Mouse (Mus musculus): ENCODE results near the gene Grwd1. TPM values are rescaled to one million over a fixed set of nuclear protein-coding genes. Genes with fewer than 3 reads are reported as not detected.

The Grwd1 gene
- polyA plus RNA-seq, 1 experiment from 2014 or later, result 84.8 TPM

DNA sequence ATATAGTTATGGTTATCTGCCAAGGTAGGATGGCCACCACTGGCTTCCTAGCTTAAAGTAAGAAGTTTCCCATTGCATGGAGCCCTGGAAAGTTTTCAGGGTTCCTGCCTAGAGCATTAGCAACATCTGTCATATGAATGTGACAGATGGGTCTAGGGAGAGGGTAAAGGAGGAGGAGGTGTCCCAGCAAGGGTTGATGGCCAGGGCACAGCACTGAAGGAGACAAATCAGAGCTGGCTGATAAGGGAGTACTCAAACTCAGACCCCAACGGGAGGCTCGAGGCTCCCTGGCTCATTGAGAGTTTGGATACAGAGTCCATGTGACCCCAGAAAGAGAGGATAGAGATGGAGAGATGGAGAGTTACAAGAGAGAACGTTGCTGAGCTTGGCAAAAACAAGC, 19.9 kb upstream of the Grwd1 start:
- H3K9me3 ChIP-seq (ENCODE audit: control insufficient read depth, low read length), result no peaks in the 10 kb centered on the region
- DNase-seq (ENCODE audit: low spot score), result no peak
- no peaks in the 10 kb centered on the region for H3K36me3 ChIP-seq (ENCODE audit: control insufficient read depth, insufficient read depth, low read length)
- no peaks in the 10 kb centered on the region for H3K27me3 ChIP-seq (ENCODE audit: control insufficient read depth, insufficient read depth, low read length)
- no peak overlapping the region for H3K27ac ChIP-seq (ENCODE audit: low read depth, low read length)
- no peak for ATAC-seq (replicated peaks; ENCODE audit: low FRiP score)
- H3K4me1 ChIP-seq (replicated peaks; ENCODE audit: control insufficient read depth, insufficient read depth, low read length), result 0 out of 2 replicates have a peak, but pooled peaks cover 4% of the 10 kb centered on the region
- H3K4me3 ChIP-seq (ENCODE audit: low read depth, low read length), result no peak overlapping the region
- WGBS, result 79% methylated on average over 3 of the region's 3 CpGs
- H3K4me2 ChIP-seq (ENCODE audit: low read depth, low read length, severe bottlenecking), result no peak overlapping the region
- H3K9ac ChIP-seq (ENCODE audit: low read length), result no peak overlapping the region

DNA sequence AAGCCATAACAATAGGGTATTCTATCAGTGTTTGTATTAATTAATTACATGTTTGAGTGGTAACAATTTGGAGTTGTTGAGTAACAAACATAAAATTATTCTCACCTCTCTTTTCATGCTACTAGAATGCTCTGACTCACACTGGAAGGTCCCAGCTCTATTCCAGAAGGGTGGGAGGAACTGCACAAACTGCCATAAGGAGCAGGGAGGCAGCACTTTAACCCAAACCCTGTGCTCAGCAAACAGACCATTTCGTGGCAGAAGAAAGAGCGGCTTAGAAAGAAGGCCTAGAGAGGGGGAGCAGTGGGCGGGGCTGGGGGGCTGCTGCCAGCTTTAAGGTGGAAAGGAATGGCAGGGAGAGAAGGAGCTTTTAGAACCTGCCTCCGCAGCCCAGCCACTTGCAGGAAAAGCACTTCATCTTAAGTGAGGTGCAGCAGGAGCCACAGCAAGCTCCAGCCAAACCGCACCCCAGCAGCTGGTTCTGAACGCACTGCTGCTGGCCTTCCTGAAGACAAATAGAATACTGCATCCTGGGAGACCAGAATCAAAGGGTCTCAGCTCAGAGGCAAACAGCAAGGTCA, 17.8 kb upstream of the Grwd1 start:
- 0 out of 2 replicates have a peak, but pooled peaks cover 4% of the 10 kb centered on the region for H3K4me1 ChIP-seq (replicated peaks; ENCODE audit: control insufficient read depth, insufficient read depth, low read length)
- no peak for ATAC-seq (replicated peaks; ENCODE audit: low FRiP score)
- no peak overlapping the region for H3K27ac ChIP-seq (ENCODE audit: low read depth, low read length)
- H3K9ac ChIP-seq (ENCODE audit: low read length), result 0 out of 2 replicates have a peak overlapping the region, but pooled peaks have one; percentile 12
- H3K27me3 ChIP-seq (ENCODE audit: control insufficient read depth, insufficient read depth, low read length), result no peaks in the 10 kb centered on the region
- no peaks in the 10 kb centered on the region for H3K9me3 ChIP-seq (ENCODE audit: control insufficient read depth, low read length)
- no peak for DNase-seq (ENCODE audit: low spot score)
- H3K36me3 ChIP-seq (ENCODE audit: control insufficient read depth, insufficient read depth, low read length), result no peaks in the 10 kb centered on the region
- H3K4me3 ChIP-seq (ENCODE audit: low read depth, low read length), result no peak overlapping the region
- no peak overlapping the region for H3K4me2 ChIP-seq (ENCODE audit: low read depth, low read length, severe bottlenecking)
- 10% methylated on average over 6 of the region's 6 CpGs for WGBS

DNA sequence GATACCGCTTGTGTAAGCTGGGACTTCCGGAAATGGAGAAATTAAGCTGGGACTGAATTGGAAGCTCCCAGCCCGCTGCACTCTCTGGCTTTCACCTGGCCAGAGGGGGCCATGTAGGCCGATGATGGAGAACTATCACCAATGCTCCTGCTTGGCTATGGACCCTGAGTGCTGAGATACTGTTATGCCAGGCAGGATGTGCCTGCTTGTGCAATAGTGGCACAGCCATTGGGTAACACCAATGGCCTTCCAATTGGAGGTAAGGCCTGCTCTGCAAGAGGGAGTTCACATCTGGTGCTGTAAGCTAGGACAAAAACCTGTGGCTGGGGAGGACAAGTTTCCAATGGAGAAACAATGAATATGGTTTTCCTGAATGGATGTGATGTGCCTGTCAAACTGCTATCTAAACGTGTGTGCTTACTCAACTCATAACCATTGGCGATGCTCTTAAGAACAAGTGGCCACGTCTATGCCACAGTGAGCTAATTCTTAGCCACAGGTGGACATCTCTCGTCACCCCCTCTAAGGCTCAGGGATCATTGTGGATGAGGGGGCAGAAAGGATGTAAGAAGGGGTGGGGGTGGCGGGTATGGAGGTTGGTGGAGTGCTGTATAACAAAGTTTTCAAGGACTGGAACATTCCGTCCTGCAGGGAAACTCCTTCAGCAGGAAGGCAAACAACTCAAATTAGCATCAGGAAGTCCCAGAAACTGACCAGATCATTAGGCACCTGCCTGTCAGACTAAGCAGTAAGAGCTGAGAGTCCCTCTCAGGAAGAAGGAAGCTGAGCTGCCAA, 12.4 kb upstream of the Grwd1 start:
- ATAC-seq (replicated peaks; ENCODE audit: low FRiP score) (no peak), DNase-seq (ENCODE audit: low spot score) (no peak)
- no peak overlapping the region for H3K4me2 ChIP-seq (ENCODE audit: low read depth, low read length, severe bottlenecking)

DNA sequence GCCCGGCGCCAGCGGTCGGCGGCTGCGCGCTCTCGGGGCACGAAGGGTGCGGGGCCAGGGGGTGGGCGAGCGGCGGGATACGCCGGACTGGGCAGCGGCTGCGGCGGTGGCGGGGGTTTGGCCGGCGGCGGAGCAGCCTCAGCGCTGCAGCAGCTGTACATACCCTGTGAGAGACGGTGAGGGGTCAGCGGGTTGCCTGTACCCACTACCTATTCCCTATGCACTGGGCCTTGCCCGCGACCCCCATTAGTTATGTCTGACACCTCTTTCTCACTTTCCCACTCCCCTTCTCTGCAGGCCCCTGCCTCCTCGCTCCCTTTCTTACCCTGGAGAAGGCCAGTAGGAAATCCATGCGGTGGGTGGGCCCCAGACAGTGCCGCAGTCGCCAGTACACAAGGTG, 3.2 kb upstream of the Grwd1 start:
- ATAC-seq (replicated peaks; ENCODE audit: low FRiP score) (no peak), DNase-seq (ENCODE audit: low spot score) (no peak)
- Histone ChIP-seq H3K9me3 (ENCODE audit: control insufficient read depth, low read length) (no peaks in the 10 kb centered on the region), H3K9ac (ENCODE audit: low read length) (no peak overlapping the region), H3K27me3 (ENCODE audit: control insufficient read depth, insufficient read depth, low read length) (peaks cover 44% of the 10 kb centered on the region), H3K27ac (ENCODE audit: low read depth, low read length) (no peak overlapping the region), H3K36me3 (ENCODE audit: control insufficient read depth, insufficient read depth, low read length) (no peaks in the 10 kb centered on the region), H3K4me3 (ENCODE audit: low read depth, low read length) (peak overlapping the region; percentile 24), H3K4me2 (ENCODE audit: low read depth, low read length, severe bottlenecking) (peak overlapping the region; percentile 37), H3K4me1 (replicated peaks; ENCODE audit: control insufficient read depth, insufficient read depth, low read length) (peaks cover 14% of the 10 kb centered on the region)
- 5% methylated on average over 22 of the region's 31 CpGs for WGBS

More for the DNA sequence above, 12.4 kb upstream of the Grwd1 start:
- 87% methylated on average over 10 of the region's 10 CpGs for WGBS
- Histone ChIP-seq H3K27me3 (ENCODE audit: control insufficient read depth, insufficient read depth, low read length) (no peaks in the 10 kb centered on the region), H3K36me3 (ENCODE audit: control insufficient read depth, insufficient read depth, low read length) (no peaks in the 10 kb centered on the region), H3K27ac (ENCODE audit: low read depth, low read length) (no peak overlapping the region), H3K9ac (ENCODE audit: low read length) (no peak overlapping the region), H3K4me1 (replicated peaks; ENCODE audit: control insufficient read depth, insufficient read depth, low read length) (no peaks in the 10 kb centered on the region), H3K9me3 (ENCODE audit: control insufficient read depth, low read length) (no peaks in the 10 kb centered on the region), H3K4me3 (ENCODE audit: low read depth, low read length) (no peak overlapping the region)

DNA sequence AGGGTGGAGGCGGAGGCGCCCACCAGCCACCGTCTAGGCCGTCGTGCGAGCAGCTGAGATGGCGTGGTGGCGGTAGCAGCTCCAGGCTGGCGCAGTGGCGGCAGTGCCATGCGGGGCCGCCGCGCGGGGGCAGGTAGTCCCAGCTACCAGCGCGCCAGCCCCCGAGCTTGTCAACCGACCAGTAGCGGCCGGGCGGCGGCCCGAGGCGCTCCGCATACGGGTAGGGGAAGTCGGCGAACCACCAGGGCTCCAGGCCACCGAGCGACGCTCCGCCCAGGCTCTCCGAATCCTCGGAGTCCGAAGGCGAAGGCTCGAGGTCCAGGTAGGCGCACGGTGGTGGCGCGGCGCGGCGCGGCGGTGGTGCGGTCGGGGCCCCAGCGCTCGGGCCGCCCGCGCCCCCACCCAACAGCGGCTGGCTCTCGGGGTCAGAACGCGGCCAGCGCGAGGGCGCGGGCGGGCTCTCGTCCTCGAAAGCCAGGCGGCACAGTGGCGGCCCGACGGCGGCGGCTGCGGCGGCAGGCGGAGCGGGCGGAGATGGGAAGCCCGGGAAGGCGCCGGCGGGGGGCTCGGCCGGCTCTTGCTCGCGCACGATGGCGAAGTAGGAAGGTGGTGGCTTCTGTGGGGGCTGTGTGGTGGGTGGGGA, 2.5 kb upstream of the Grwd1 start:
- Histone ChIP-seq H3K4me3 (ENCODE audit: low read depth, low read length) (peak overlapping the region; percentile 24), H3K36me3 (ENCODE audit: control insufficient read depth, insufficient read depth, low read length) (no peaks in the 10 kb centered on the region), H3K9me3 (ENCODE audit: control insufficient read depth, low read length) (no peaks in the 10 kb centered on the region), H3K4me2 (ENCODE audit: low read depth, low read length, severe bottlenecking) (peak overlapping the region; percentile 37), H3K4me1 (replicated peaks; ENCODE audit: control insufficient read depth, insufficient read depth, low read length) (peaks cover 14% of the 10 kb centered on the region), H3K9ac (ENCODE audit: low read length) (no peak overlapping the region), H3K27ac (ENCODE audit: low read depth, low read length) (no peak overlapping the region), H3K27me3 (ENCODE audit: control insufficient read depth, insufficient read depth, low read length) (peaks cover 44% of the 10 kb centered on the region)
- peak; percentile 67 for DNase-seq (ENCODE audit: low spot score)
- under 1% methylated on average over 63 of the region's 86 CpGs for WGBS
- no peak for ATAC-seq (replicated peaks; ENCODE audit: low FRiP score)

DNA sequence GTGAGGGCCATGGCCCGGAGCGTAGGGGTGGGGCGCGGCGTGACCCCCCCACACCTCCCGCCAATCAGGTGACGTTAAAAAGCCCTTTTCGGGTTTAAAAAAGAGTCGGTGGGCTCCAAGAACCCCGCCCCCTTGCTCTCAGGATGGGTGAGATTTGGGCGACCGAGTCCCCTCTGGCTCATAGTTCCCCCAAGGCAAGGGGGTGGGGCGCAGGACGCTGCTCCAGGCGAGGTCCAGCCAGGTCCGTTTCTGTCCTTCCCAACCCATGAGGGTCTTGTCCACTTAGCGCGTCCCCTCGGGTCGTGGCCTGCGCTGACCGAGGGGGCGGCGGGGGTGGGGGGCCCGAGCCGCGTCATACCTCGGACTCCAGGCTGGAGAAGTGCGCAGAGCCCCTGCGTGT, 1.7 kb upstream of the Grwd1 start:
- DNase-seq (ENCODE audit: low spot score) (no peak), ATAC-seq (replicated peaks; ENCODE audit: low FRiP score) (no peak)
- Histone ChIP-seq H3K4me3 (ENCODE audit: low read depth, low read length) (peak overlapping the region; percentile 24; the same call in 1 of the 2 replicates), H3K9me3 (ENCODE audit: control insufficient read depth, low read length) (no peaks in the 10 kb centered on the region), H3K27ac (ENCODE audit: low read depth, low read length) (no peak overlapping the region), H3K9ac (ENCODE audit: low read length) (no peak overlapping the region), H3K27me3 (ENCODE audit: control insufficient read depth, insufficient read depth, low read length) (peaks cover 44% of the 10 kb centered on the region), H3K4me2 (ENCODE audit: low read depth, low read length, severe bottlenecking) (no peak overlapping the region; the same call in 1 of the 2 replicates), H3K36me3 (ENCODE audit: control insufficient read depth, insufficient read depth, low read length) (peaks cover 5% of the 10 kb centered on the region), H3K4me1 (replicated peaks; ENCODE audit: control insufficient read depth, insufficient read depth, low read length) (peaks cover 14% of the 10 kb centered on the region)
- 8% methylated on average over 30 of the region's 30 CpGs for WGBS

DNA sequence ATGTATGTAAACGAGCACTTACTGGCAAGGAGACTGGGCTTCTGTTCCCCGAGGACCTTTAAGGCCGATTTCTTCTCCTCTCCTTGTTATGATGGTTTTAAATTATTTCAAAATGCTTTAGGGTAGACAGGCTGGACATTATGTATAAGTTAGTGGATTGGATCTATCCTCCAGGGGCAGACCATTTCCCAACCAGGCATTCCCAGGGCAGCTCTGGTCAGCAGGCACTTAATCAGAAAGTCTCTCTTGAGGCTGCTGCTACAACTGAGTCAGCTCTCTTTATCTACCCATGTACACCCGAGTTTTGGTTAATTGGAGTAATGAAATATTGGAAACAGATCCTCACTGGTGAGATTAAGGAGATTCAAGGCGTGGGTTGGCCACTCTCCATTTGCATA, 383 bp upstream of the Grwd1 start:
- ATAC-seq (replicated peaks; ENCODE audit: low FRiP score) (peak; percentile 12; the same call in 1 of the 2 replicates), DNase-seq (ENCODE audit: low spot score) (no peak)
- peak overlapping the region; percentile 68 for H3K9ac ChIP-seq (ENCODE audit: low read length)
- no peak overlapping the region for H3K27ac ChIP-seq (ENCODE audit: low read depth, low read length)
- H3K9me3 ChIP-seq (ENCODE audit: control insufficient read depth, low read length), result no peaks in the 10 kb centered on the region
- peak overlapping the region; percentile 87; the same call in 1 of the 2 replicates for H3K4me2 ChIP-seq (ENCODE audit: low read depth, low read length, severe bottlenecking)
- WGBS, result 25% methylated on average over 5 of the region's 5 CpGs
- H3K4me3 ChIP-seq (ENCODE audit: low read depth, low read length), result peak overlapping the region; percentile 79
- H3K36me3 ChIP-seq (ENCODE audit: control insufficient read depth, insufficient read depth, low read length), result peaks cover 14% of the 10 kb centered on the region
- peaks cover 44% of the 10 kb centered on the region for H3K27me3 ChIP-seq (ENCODE audit: control insufficient read depth, insufficient read depth, low read length)
- peaks cover 14% of the 10 kb centered on the region for H3K4me1 ChIP-seq (replicated peaks; ENCODE audit: control insufficient read depth, insufficient read depth, low read length)

DNA sequence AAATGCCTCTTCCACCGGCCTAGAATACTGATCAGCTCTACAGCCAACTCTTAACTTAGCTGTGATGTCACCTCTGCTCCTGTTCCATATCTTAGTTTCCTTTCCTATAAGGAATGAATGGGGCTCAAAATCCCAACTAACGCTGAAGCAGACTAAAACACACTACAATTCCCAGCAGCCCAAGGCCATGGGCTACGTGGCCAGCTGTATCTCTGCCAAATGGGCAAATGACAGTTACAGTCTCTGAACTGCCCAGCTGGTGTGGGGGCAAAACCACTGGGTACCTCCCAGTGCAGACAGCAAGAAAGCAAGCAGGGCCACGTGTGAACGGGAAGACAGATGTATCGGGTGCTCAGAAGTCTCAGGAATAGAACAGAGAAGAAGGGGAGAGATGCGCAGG, 4.1 kb downstream of the Grwd1 start:
- no peaks in the 10 kb centered on the region for H3K9me3 ChIP-seq (ENCODE audit: control insufficient read depth, low read length)
- H3K9ac ChIP-seq (ENCODE audit: low read length), result no peak overlapping the region
- H3K4me1 ChIP-seq (replicated peaks; ENCODE audit: control insufficient read depth, insufficient read depth, low read length), result peaks cover 4% of the 10 kb centered on the region; the same call in 1 of the 2 replicates
- H3K4me3 ChIP-seq (ENCODE audit: low read depth, low read length), result no peak overlapping the region
- H3K36me3 ChIP-seq (ENCODE audit: control insufficient read depth, insufficient read depth, low read length), result peaks cover 22% of the 10 kb centered on the region
- no peak overlapping the region for H3K27ac ChIP-seq (ENCODE audit: low read depth, low read length)
- no peak overlapping the region for H3K4me2 ChIP-seq (ENCODE audit: low read depth, low read length, severe bottlenecking)
- 94% methylated on average over 7 of the region's 7 CpGs for WGBS
- ATAC-seq (replicated peaks; ENCODE audit: low FRiP score) (no peak), DNase-seq (ENCODE audit: low spot score) (no peak)
- peaks cover 4% of the 10 kb centered on the region for H3K27me3 ChIP-seq (ENCODE audit: control insufficient read depth, insufficient read depth, low read length)

Data from forebrain, embryonic 11.5 days (tissue).